Mouse (Mus musculus) adrenal gland, postnatal 25 days (tissue): ENCODE data around the gene Prdx2. TPM values are rescaled to one million over a fixed set of nuclear protein-coding genes. Genes with fewer than 3 reads are reported as not detected.
A peak's percentile ranks its signal among the peaks of the same experiment; 100 is the strongest.

Source experiments
- DNase-seq: peaks from one replicate; pipeline ENCODE4 v3.0.0; 2021; ENCODE audit warnings: mixed read lengths
- long read RNA-seq: library from polyadenylated mRNA; stranded (forward); transcript quantifications from one replicate; pipeline ENCODE4 v2.0.0, GENCODE M21; 2021
- total RNA-seq: library from RNA; stranded (reverse); gene quantifications from 2 replicates; pipeline ENCODE4 v1.2.3, GENCODE M21; 2021

Prdx2 gene
- total RNA-seq, result 496 and 624 TPM in 2 replicates
- long read RNA-seq, transcript Prdx2-201 (6 exons, 1,500 nt), result major isoform, 426 of 550 reads
- long read RNA-seq, transcript Prdx2-203 (6 exons, 1,612 nt), result minor isoform, 38 of 550 reads
- long read RNA-seq, partial matches to known transcripts, result 5 of 550 reads
- long read RNA-seq, other reads (novel, unspliced or antisense), result 74 of 550 reads

- peak; percentile 83 for DNase-seq
These were observed at the start of gene Prdx2, which contains the start of the genes Gm49661 and Rnaseh2a for GRCm38 (mm10) chr8:84969241-84970134. TSS of gene Prdx2 (plus strand) at chr8:84969587. TSS of gene Gm49661 (minus strand) at chr8:84969433. TSS of gene Rnaseh2a (minus strand) at chr8:84969767.

- DNase-seq, result no peak
These were observed 47.8 kb upstream of the Prdx2 start for GRCm38 (mm10) chr8:84921596-84921995.

GRCm38 (mm10) chr8:84925557-84925956, 43.8 kb upstream of the Prdx2 start:
- DNase-seq, result no peak

GRCm38 (mm10) chr8:84927513-84927912, 41.9 kb upstream of the Prdx2 start:
- DNase-seq, result no peak

GRCm38 (mm10) chr8:84928456-84929306, 40.7 kb upstream of the Prdx2 start:
- DNase-seq, result peak; percentile 78

GRCm38 (mm10) chr8:84930582-84930981, 38.8 kb upstream of the Prdx2 start:
- no peak for DNase-seq

- DNase-seq, result no peak
These were observed 35.4 kb upstream of the Prdx2 start for GRCm38 (mm10) chr8:84933767-84934559.

GRCm38 (mm10) chr8:84934860-84935259, 34.5 kb upstream of the Prdx2 start:
- peak; percentile 27 for DNase-seq

- DNase-seq, result no peak
These were observed 33.9 kb upstream of the Prdx2 start for GRCm38 (mm10) chr8:84935489-84935888.

- no peak for DNase-seq
These were observed 33.1 kb upstream of the Prdx2 start for GRCm38 (mm10) chr8:84936041-84936961.

GRCm38 (mm10) chr8:84936962-84937546, 32.3 kb upstream of the Prdx2 start, which contains the start of gene Mast1:
TSS of gene Mast1 (minus strand) at chr8:84937359.
- peak; percentile 75 for DNase-seq

- DNase-seq, result no peak
These were observed 31.5 kb upstream of the Prdx2 start for GRCm38 (mm10) chr8:84937620-84938485.

- no peak for DNase-seq
These were observed 25.7 kb upstream of the Prdx2 start for GRCm38 (mm10) chr8:84943699-84944098.

GRCm38 (mm10) chr8:84944478-84945160, 24.8 kb upstream of the Prdx2 start:
- DNase-seq, result peak; percentile 38

- no peak for DNase-seq
These were observed 24.2 kb upstream of the Prdx2 start for GRCm38 (mm10) chr8:84945235-84945632.

- DNase-seq, result no peak
These were observed 23.5 kb upstream of the Prdx2 start for GRCm38 (mm10) chr8:84945633-84946527.

- no peak for DNase-seq
These were observed 22.7 kb upstream of the Prdx2 start, which contains the start of gene Rtbdn for GRCm38 (mm10) chr8:84946528-84947240. TSS of gene Rtbdn (plus strand) at chr8:84946991.
